In genomic region chr2:160806091-160806521, GRCm38 (mm10) we compare ENCODE assay signal across 8 mouse cellular contexts.
A peak's percentile ranks its signal among the peaks of the same experiment; 100 is the strongest.
DNase-seq lines count a peak whose midpoint lies in the region; TF ChIP-seq lines count a peak whose summit lies in the region.

No protein-coding gene starts in this region.

- no peak overlapping the region for H3K4me3 ChIP-seq in thymus, adult 2 months (ENCODE audit: control insufficient read depth, insufficient read depth, low read length)

- no peak for TF ChIP-seq POLR2A in thymus, adult 2 months (IDR thresholded peaks at IDR 0.05; ENCODE audit: control insufficient read depth, extremely low read depth, insufficient read depth, low read length, poor library complexity)

- no peaks in the 10 kb centered on the region for H3K27me3 ChIP-seq in thymus, adult 2 months (ENCODE audit: control insufficient read depth, insufficient read depth, low read length)

- H3K4me1 ChIP-seq in thymus, adult 2 months (replicated peaks; ENCODE audit: control insufficient read depth, insufficient read depth, low read length), result no peaks in the 10 kb centered on the region

- H3K36me3 ChIP-seq in thymus, adult 2 months (ENCODE audit: control insufficient read depth, insufficient read depth, low read length), result no peaks in the 10 kb centered on the region

- TF ChIP-seq CTCF in thymus, adult 2 months (IDR thresholded peaks at IDR 0.05; ENCODE audit: borderline replicate concordance, control insufficient read depth, extremely low read depth, insufficient read depth, low read length, poor library complexity), result no peak

- peak; percentile 58 for DNase-seq in adrenal gland, adult 2 months
- DNase-seq in adrenal gland, postnatal 4 days (ENCODE audit: low spot score in 2 of 2), result no peak
- peak; percentile 45 for DNase-seq in ovary, postnatal 36 days (ENCODE audit: low spot score)
- no peak for DNase-seq in ovary, postnatal 10 days (ENCODE audit: low spot score)
- peak; percentile 74 for DNase-seq in heart, postnatal 4 days
- DNase-seq in lung, postnatal 36 days, result peak; percentile 75
- no peak for DNase-seq in Muller cell, postnatal 12 days (ENCODE audit: inconsistent ontology term)
- DNase-seq in thymus, adult 2 months, result no peak

- no peak overlapping the region for H3K27ac ChIP-seq in thymus, adult 2 months (ENCODE audit: control insufficient read depth, insufficient read depth, low read length)

- 86% methylated on average over 3 of the region's 3 CpGs for WGBS in thymus, adult 2 months

Comparison
In these comparisons a context has a peak if more than half of its experiments do, and no peak if none do; other contexts are left out.
1. DNase-seq: peak in adrenal gland, adult 2 months (single experiment), ovary, postnatal 36 days (single experiment), heart, postnatal 4 days (single experiment) and lung, postnatal 36 days (single experiment); none in adrenal gland, postnatal 4 days (0 of 2), ovary, postnatal 10 days (single experiment), Muller cell, postnatal 12 days (single experiment) and thymus, adult 2 months (single experiment).